Mouse (Mus musculus): Measurements from ENCODE around the gene Phkb. TPM values are rescaled to one million over a fixed set of nuclear protein-coding genes. Genes with fewer than 3 reads are reported as not detected.

The Phkb gene
- polyA plus RNA-seq, 1 experiment from 2014 or later, result 10.4 TPM

- H3K9ac ChIP-seq (replicated peaks), result no peak overlapping the region
- no peak overlapping the region for H3K27ac ChIP-seq (ENCODE audit: low read depth)
- H3K4me3 ChIP-seq (ENCODE audit: low read depth, low read length), result no peak overlapping the region
- no peak overlapping the region for H3K4me2 ChIP-seq (ENCODE audit: low read depth, low read length)
- 85% methylated on average over 7 of the region's 7 CpGs for WGBS (ENCODE audit: insufficient replicate concordance)
- TF ChIP-seq EP300 (IDR thresholded peaks at IDR 0.05; ENCODE audit: low read depth), result no peak
- TF ChIP-seq CTCF (IDR thresholded peaks at IDR 0.05; ENCODE audit: low read depth), result no peak
- peaks cover 5% of the 10 kb centered on the region; the same call in 1 of the 2 replicates for H3K36me3 ChIP-seq (replicated peaks; ENCODE audit: insufficient read depth, low read length)
- H3K27me3 ChIP-seq (ENCODE audit: insufficient read depth, low read length), result no peaks in the 10 kb centered on the region
- ATAC-seq (no peak), DNase-seq (no peak)
- H3K9me3 ChIP-seq (ENCODE audit: low read length), result no peaks in the 10 kb centered on the region
- H3K4me1 ChIP-seq (ENCODE audit: insufficient read depth), result no peaks in the 10 kb centered on the region
Measured at GRCm38 (mm10) chr8:86029451-86029850, 188.7 kb downstream of the Phkb start.

- ATAC-seq, result no peak
Measured at GRCm38 (mm10) chr8:86034662-86035365, 194.1 kb downstream of the Phkb start.

DNA sequence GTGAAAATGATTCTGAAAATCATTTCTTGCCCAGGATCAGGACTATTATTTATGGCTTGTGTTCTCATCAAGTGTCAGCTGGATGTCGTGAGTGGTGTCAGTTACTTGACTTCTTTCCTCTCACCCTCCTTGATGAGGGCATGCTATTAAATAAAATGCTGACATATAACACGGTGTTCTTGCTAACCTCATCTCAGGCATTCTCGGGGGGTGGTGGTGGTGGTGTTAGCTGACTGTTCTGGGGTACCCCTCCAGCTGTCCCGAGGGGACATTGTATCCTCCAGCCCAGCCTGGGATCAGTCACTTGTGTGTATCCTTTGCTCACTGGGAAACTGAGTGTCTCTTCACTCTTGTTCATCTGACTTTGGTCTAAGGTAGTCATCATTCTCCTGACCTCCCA, 194.6 kb downstream of the Phkb start:
- no peak for ATAC-seq
- H3K4me2 ChIP-seq (ENCODE audit: low read depth, low read length), result no peak overlapping the region
- H3K36me3 ChIP-seq (replicated peaks; ENCODE audit: insufficient read depth, low read length), result no peaks in the 10 kb centered on the region
- no peak for TF ChIP-seq EP300 (IDR thresholded peaks at IDR 0.05; ENCODE audit: low read depth)
- no peak for TF ChIP-seq CTCF (IDR thresholded peaks at IDR 0.05; ENCODE audit: low read depth)
- H3K27me3 ChIP-seq (ENCODE audit: insufficient read depth, low read length), result no peaks in the 10 kb centered on the region
- H3K9me3 ChIP-seq (ENCODE audit: low read length), result no peaks in the 10 kb centered on the region
- 84% methylated on average over 4 of the region's 4 CpGs for WGBS (ENCODE audit: insufficient replicate concordance)
- DNase-seq, result no peak
- no peak overlapping the region for H3K4me3 ChIP-seq (ENCODE audit: low read depth, low read length)
- H3K4me1 ChIP-seq (ENCODE audit: insufficient read depth), result no peaks in the 10 kb centered on the region
- no peak overlapping the region for H3K27ac ChIP-seq (ENCODE audit: low read depth)
- no peak overlapping the region for H3K9ac ChIP-seq (replicated peaks)

More at GRCm38 (mm10) chr8:86034662-86035365, 194.1 kb downstream of the Phkb start:
- H3K36me3 ChIP-seq (replicated peaks; ENCODE audit: insufficient read depth, low read length), result no peaks in the 10 kb centered on the region
- no peak for DNase-seq
- H3K9ac ChIP-seq (replicated peaks), result no peak overlapping the region
- H3K4me1 ChIP-seq (ENCODE audit: insufficient read depth), result no peaks in the 10 kb centered on the region
- H3K4me3 ChIP-seq (ENCODE audit: low read depth, low read length), result no peak overlapping the region
- H3K27ac ChIP-seq (ENCODE audit: low read depth), result no peak overlapping the region
- 69% methylated on average over 6 of the region's 6 CpGs for WGBS (ENCODE audit: insufficient replicate concordance)
- H3K27me3 ChIP-seq (ENCODE audit: insufficient read depth, low read length), result no peaks in the 10 kb centered on the region
- TF ChIP-seq EP300 (IDR thresholded peaks at IDR 0.05; ENCODE audit: low read depth) (no peak), CTCF (IDR thresholded peaks at IDR 0.05; ENCODE audit: low read depth) (no peak)
- no peak overlapping the region for H3K4me2 ChIP-seq (ENCODE audit: low read depth, low read length)
- no peaks in the 10 kb centered on the region for H3K9me3 ChIP-seq (ENCODE audit: low read length)

DNA sequence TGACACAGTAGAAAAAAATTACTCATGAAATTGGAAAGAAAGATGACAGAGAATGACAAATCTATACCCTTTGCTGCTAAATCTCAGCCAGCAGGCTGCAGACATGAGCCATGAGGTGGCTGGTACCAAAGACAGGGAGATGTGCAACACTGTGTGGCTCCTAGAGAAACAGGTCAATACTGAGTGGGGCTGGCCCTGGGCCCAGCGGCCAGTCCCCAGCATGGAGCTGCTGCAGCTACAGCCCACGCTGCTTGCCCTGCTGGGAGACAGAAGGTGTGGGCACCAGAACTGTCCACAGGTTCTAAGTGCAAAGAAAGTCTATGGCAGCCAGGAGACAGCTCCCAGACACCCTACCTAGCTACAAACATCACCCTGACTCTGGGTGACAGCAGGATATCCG, 197.7 kb downstream of the Phkb start:
- ATAC-seq (no peak), DNase-seq (no peak)
- TF ChIP-seq CTCF (IDR thresholded peaks at IDR 0.05; ENCODE audit: low read depth) (no peak), EP300 (IDR thresholded peaks at IDR 0.05; ENCODE audit: low read depth) (no peak)
- WGBS (ENCODE audit: insufficient replicate concordance), result 80% methylated on average over 3 of the region's 3 CpGs
- Histone ChIP-seq H3K36me3 (replicated peaks; ENCODE audit: insufficient read depth, low read length) (no peaks in the 10 kb centered on the region), H3K4me2 (ENCODE audit: low read depth, low read length) (no peak overlapping the region), H3K4me3 (ENCODE audit: low read depth, low read length) (no peak overlapping the region), H3K9me3 (ENCODE audit: low read length) (no peaks in the 10 kb centered on the region), H3K27ac (ENCODE audit: low read depth) (no peak overlapping the region), H3K9ac (replicated peaks) (no peak overlapping the region), H3K27me3 (ENCODE audit: insufficient read depth, low read length) (no peaks in the 10 kb centered on the region), H3K4me1 (ENCODE audit: insufficient read depth) (no peaks in the 10 kb centered on the region)

GRCm38 (mm10) chr8:86042049-86042448, 201.3 kb downstream of the Phkb start:
- Histone ChIP-seq H3K27me3 (ENCODE audit: insufficient read depth, low read length) (no peaks in the 10 kb centered on the region), H3K9ac (replicated peaks) (no peak overlapping the region), H3K4me1 (ENCODE audit: insufficient read depth) (no peaks in the 10 kb centered on the region), H3K4me2 (ENCODE audit: low read depth, low read length) (no peak overlapping the region), H3K9me3 (ENCODE audit: low read length) (no peaks in the 10 kb centered on the region), H3K4me3 (ENCODE audit: low read depth, low read length) (no peak overlapping the region), H3K36me3 (replicated peaks; ENCODE audit: insufficient read depth, low read length) (no peaks in the 10 kb centered on the region; the same call in 1 of the 2 replicates), H3K27ac (ENCODE audit: low read depth) (no peak overlapping the region)
- DNase-seq (no peak), ATAC-seq (no peak)
- TF ChIP-seq CTCF (IDR thresholded peaks at IDR 0.05; ENCODE audit: low read depth), result no peak
- TF ChIP-seq EP300 (IDR thresholded peaks at IDR 0.05; ENCODE audit: low read depth), result no peak
- WGBS (ENCODE audit: insufficient replicate concordance), result 44% methylated on average over 2 of the region's 2 CpGs

DNA sequence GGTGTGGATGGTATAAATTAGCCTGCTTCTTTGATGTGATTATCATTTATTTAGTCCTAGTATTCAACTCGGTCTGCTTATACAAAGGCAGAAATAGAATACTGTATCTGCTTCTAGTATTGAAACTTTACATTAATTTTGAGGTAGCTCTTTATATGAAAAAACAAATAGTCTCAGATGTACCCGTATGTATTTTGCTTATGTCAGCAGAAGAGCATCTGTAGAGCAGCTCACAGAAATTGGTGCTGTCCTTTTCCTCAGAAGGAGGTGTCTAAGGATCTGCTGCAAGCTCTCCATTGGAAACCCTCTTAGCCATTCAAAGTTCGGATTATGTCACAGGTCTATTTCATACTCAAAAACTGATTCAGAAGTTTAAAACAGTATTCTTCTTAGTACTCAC, 210.1 kb downstream of the Phkb start:
- no peak for TF ChIP-seq CTCF (IDR thresholded peaks at IDR 0.05; ENCODE audit: low read depth)
- no peak for TF ChIP-seq EP300 (IDR thresholded peaks at IDR 0.05; ENCODE audit: low read depth)
- H3K36me3 ChIP-seq (replicated peaks; ENCODE audit: insufficient read depth, low read length), result no peaks in the 10 kb centered on the region
- H3K9me3 ChIP-seq (ENCODE audit: low read length), result no peaks in the 10 kb centered on the region
- WGBS (ENCODE audit: insufficient replicate concordance), result 77% methylated on average over 3 of the region's 3 CpGs
- no peak overlapping the region for H3K4me2 ChIP-seq (ENCODE audit: low read depth, low read length)
- ATAC-seq, result no peak
- H3K4me1 ChIP-seq (ENCODE audit: insufficient read depth), result no peaks in the 10 kb centered on the region
- DNase-seq, result no peak
- H3K27ac ChIP-seq (ENCODE audit: low read depth), result no peak overlapping the region
- no peak overlapping the region for H3K4me3 ChIP-seq (ENCODE audit: low read depth, low read length)
- no peak overlapping the region for H3K9ac ChIP-seq (replicated peaks)
- H3K27me3 ChIP-seq (ENCODE audit: insufficient read depth, low read length), result no peaks in the 10 kb centered on the region
